Mouse (Mus musculus) neural tube, embryonic 12.5 days (tissue): Measurements from ENCODE around the gene Mmel1. TPM values are rescaled to one million over a fixed set of nuclear protein-coding genes. Genes with fewer than 3 reads are reported as not detected.

Experiments
- ATAC-seq: fragments of 200-750 bp; cut with Nextera tagmentation; 2 replicates; pipeline ENCODE4 v1.8.0; 2017; ENCODE audit warnings: low read depth, mild to moderate bottlenecking, moderate TSS enrichment, moderate library complexity; ENCODE audit not compliant: low FRiP score
- H3K27ac ChIP-seq: fragments of 300-500 bp; sonication (generic); 2 replicates; pipeline ENCODE4 v1.5.1; 2016
- H3K27me3 ChIP-seq: fragments of 300-500 bp; sonication (generic); replicated peaks from 2 replicates; pipeline ENCODE4 v1.6.1; 2016; ENCODE audit warnings: mild to moderate bottlenecking
- H3K36me3 ChIP-seq: fragments of 300-500 bp; sonication (generic); 2 replicates; pipeline ENCODE4 v1.6.1; 2016; ENCODE audit warnings: mild to moderate bottlenecking
- H3K4me1 ChIP-seq: fragments of 300-500 bp; sonication (generic); 2 replicates; pipeline ENCODE4 v1.6.1; 2016
- H3K4me2 ChIP-seq: fragments of 300-500 bp; sonication (generic); replicated peaks from 2 replicates; pipeline ENCODE4 v1.6.1; 2016; ENCODE audit warnings: mild to moderate bottlenecking
- H3K4me3 ChIP-seq: fragments of 300-500 bp; sonication (generic); 2 replicates; pipeline ENCODE4 v1.5.1; 2016
- H3K9ac ChIP-seq: fragments of 300-500 bp; sonication (generic); 2 replicates; pipeline ENCODE4 v1.6.1; 2016; ENCODE audit warnings: mild to moderate bottlenecking
- H3K9me3 ChIP-seq: fragments of 300-500 bp; sonication (generic); 2 replicates; pipeline ENCODE4 v1.6.1; 2016; ENCODE audit warnings: mild to moderate bottlenecking
- WGBS: fragments of 180-500 bp; shearing (Covaris S2); methylation state at CpG from one replicate; pipeline ENCODE4 v1.1.7; 2016; 5-methylcytosine and 5-hydroxymethylcytosine counted together
- polyA plus RNA-seq: library from polyadenylated mRNA; unstranded; fragments of >200 nt; fragmentation: Nextera tagmentation; extraction: Ambion mirVana; gene quantifications from 2 replicates; pipeline ENCODE4 v1.2.1, GENCODE M21; 2016

Gene Mmel1
- 0.23 and 0.26 TPM in 2 replicates for polyA plus RNA-seq

- H3K4me1 ChIP-seq: peaks cover 15% of the 10 kb centered on the region; the same call in 1 of the 2 replicates
- no peaks in the 10 kb centered on the region for H3K36me3 ChIP-seq
- no peak within 1 kb of the TSS for H3K27ac ChIP-seq
- H3K9ac ChIP-seq: no peak within 1 kb of the TSS
- 85% methylated on average over 7 of the region's 7 CpGs for WGBS
- no peaks in the 10 kb centered on the region for H3K9me3 ChIP-seq
- no peak within 1 kb of the TSS for H3K4me2 ChIP-seq
- H3K27me3 ChIP-seq: peaks cover 7% of the 10 kb centered on the region; the same call in 1 of the 2 replicates
- ATAC-seq: no peak
- no peak within 1 kb of the TSS for H3K4me3 ChIP-seq
These were observed at the start of gene Mmel1 for GRCm38 (mm10) chr4:154869440-154869839. Gene Mmel1, plus strand, starts transcription at chr4:154869585.

GRCm38 (mm10) chr4:154825662-154826061, 43.7 kb upstream of the Mmel1 start:
- Histone ChIP-seq H3K4me3 (no peak overlapping the region), H3K4me1 (peaks cover 4% of the 10 kb centered on the region), H3K9ac (no peak overlapping the region), H3K9me3 (no peaks in the 10 kb centered on the region), H3K36me3 (no peaks in the 10 kb centered on the region), H3K4me2 (no peak overlapping the region), H3K27ac (no peak overlapping the region), H3K27me3 (peaks cover 7% of the 10 kb centered on the region; the same call in 1 of the 2 replicates)
- WGBS: 33% methylated on average over 6 of the region's 6 CpGs
- peak; percentile 42 for ATAC-seq

- H3K4me2 ChIP-seq: no peak overlapping the region
- H3K27me3 ChIP-seq: peaks cover 7% of the 10 kb centered on the region; the same call in 1 of the 2 replicates
- H3K4me3 ChIP-seq: no peak overlapping the region
- peaks cover 4% of the 10 kb centered on the region for H3K4me1 ChIP-seq
- H3K9me3 ChIP-seq: no peaks in the 10 kb centered on the region
- no peak overlapping the region for H3K9ac ChIP-seq
- no peak overlapping the region for H3K27ac ChIP-seq
- H3K36me3 ChIP-seq: no peaks in the 10 kb centered on the region
- 64% methylated on average over 7 of the region's 7 CpGs for WGBS
- ATAC-seq: no peak
These were observed 43.2 kb upstream of the Mmel1 start for GRCm38 (mm10) chr4:154826224-154826623.

- 84% methylated on average over 7 of the region's 7 CpGs for WGBS
- H3K36me3 ChIP-seq: no peaks in the 10 kb centered on the region
- H3K27ac ChIP-seq: no peak overlapping the region
- ATAC-seq: no peak
- H3K9me3 ChIP-seq: no peaks in the 10 kb centered on the region
- H3K4me3 ChIP-seq: no peak overlapping the region
- peaks cover 4% of the 10 kb centered on the region for H3K4me1 ChIP-seq
- H3K4me2 ChIP-seq: no peak overlapping the region
- H3K27me3 ChIP-seq: peaks cover 3% of the 10 kb centered on the region; the same call in 1 of the 2 replicates
- no peak overlapping the region for H3K9ac ChIP-seq
These were observed 42.2 kb upstream of the Mmel1 start for GRCm38 (mm10) chr4:154827181-154827580.

GRCm38 (mm10) chr4:154827861-154828610, 41.3 kb upstream of the Mmel1 start:
- Histone ChIP-seq H3K4me2 (no peak overlapping the region), H3K9me3 (no peaks in the 10 kb centered on the region), H3K27ac (no peak overlapping the region), H3K9ac (no peak overlapping the region), H3K4me3 (no peak overlapping the region), H3K4me1 (peaks cover 4% of the 10 kb centered on the region), H3K36me3 (no peaks in the 10 kb centered on the region), H3K27me3 (no peaks in the 10 kb centered on the region; the same call in 1 of the 2 replicates)
- 39% methylated on average over 10 of the region's 10 CpGs for WGBS
- ATAC-seq: no peak

- H3K27me3 ChIP-seq: no peaks in the 10 kb centered on the region; the same call in 1 of the 2 replicates
- no peak for ATAC-seq
These were observed 37.3 kb upstream of the Mmel1 start for GRCm38 (mm10) chr4:154831915-154832573.

GRCm38 (mm10) chr4:154836183-154836915, 33.0 kb upstream of the Mmel1 start:
- no peak overlapping the region for H3K27ac ChIP-seq
- H3K36me3 ChIP-seq: no peaks in the 10 kb centered on the region
- no peak overlapping the region for H3K4me2 ChIP-seq
- H3K9me3 ChIP-seq: no peaks in the 10 kb centered on the region
- H3K9ac ChIP-seq: no peak overlapping the region
- H3K4me3 ChIP-seq: no peak overlapping the region
- no peaks in the 10 kb centered on the region; the same call in 1 of the 2 replicates for H3K27me3 ChIP-seq
- peak; percentile 75; the same call in 1 of the 2 replicates for ATAC-seq
- peaks cover 8% of the 10 kb centered on the region; the same call in 1 of the 2 replicates for H3K4me1 ChIP-seq
- 69% methylated on average over 7 of the region's 7 CpGs for WGBS

More at GRCm38 (mm10) chr4:154831915-154832573, 37.3 kb upstream of the Mmel1 start:
- Histone ChIP-seq H3K4me1 (peaks cover 12% of the 10 kb centered on the region), H3K4me2 (no peak overlapping the region), H3K9ac (no peak overlapping the region), H3K4me3 (no peak overlapping the region), H3K9me3 (no peaks in the 10 kb centered on the region), H3K36me3 (no peaks in the 10 kb centered on the region), H3K27ac (no peak overlapping the region)
- 48% methylated on average over 9 of the region's 9 CpGs for WGBS

- no peak for ATAC-seq
- no peak within 1 kb of the TSS for H3K9ac ChIP-seq
- WGBS: 58% methylated on average over 2 of the region's 2 CpGs
These were observed 32.2 kb upstream of the Mmel1 start, which contains the start of gene Ttc34 for GRCm38 (mm10) chr4:154837170-154837569. Gene Ttc34, plus strand, starts transcription at chr4:154837459.

GRCm38 (mm10) chr4:154838741-154839140, 30.6 kb upstream of the Mmel1 start:
- 87% methylated on average over 13 of the region's 13 CpGs for WGBS
- no peak for ATAC-seq
- no peak overlapping the region for H3K27ac ChIP-seq

More at GRCm38 (mm10) chr4:154837170-154837569, 32.2 kb upstream of the Mmel1 start, which contains the start of gene Ttc34:
- Histone ChIP-seq H3K4me1 (peaks cover 8% of the 10 kb centered on the region; the same call in 1 of the 2 replicates), H3K4me3 (no peak within 1 kb of the TSS), H3K9me3 (no peaks in the 10 kb centered on the region), H3K27me3 (no peaks in the 10 kb centered on the region; the same call in 1 of the 2 replicates), H3K4me2 (no peak within 1 kb of the TSS), H3K36me3 (no peaks in the 10 kb centered on the region), H3K27ac (no peak within 1 kb of the TSS)

GRCm38 (mm10) chr4:154839406-154839805, 30.0 kb upstream of the Mmel1 start:
- Histone ChIP-seq H3K4me3 (no peak overlapping the region), H3K9ac (no peak overlapping the region), H3K27me3 (no peaks in the 10 kb centered on the region; the same call in 1 of the 2 replicates), H3K36me3 (no peaks in the 10 kb centered on the region), H3K4me2 (no peak overlapping the region), H3K4me1 (peaks cover 8% of the 10 kb centered on the region; the same call in 1 of the 2 replicates), H3K27ac (no peak overlapping the region), H3K9me3 (no peaks in the 10 kb centered on the region)
- 43% methylated on average over 11 of the region's 11 CpGs for WGBS
- ATAC-seq: no peak

More at GRCm38 (mm10) chr4:154838741-154839140, 30.6 kb upstream of the Mmel1 start:
- Histone ChIP-seq H3K4me1 (peaks cover 8% of the 10 kb centered on the region; the same call in 1 of the 2 replicates), H3K9me3 (no peaks in the 10 kb centered on the region), H3K36me3 (no peaks in the 10 kb centered on the region), H3K4me2 (no peak overlapping the region), H3K9ac (no peak overlapping the region), H3K4me3 (no peak overlapping the region), H3K27me3 (no peaks in the 10 kb centered on the region; the same call in 1 of the 2 replicates)

GRCm38 (mm10) chr4:154852696-154853095, 16.7 kb upstream of the Mmel1 start:
- H3K4me3 ChIP-seq: no peak overlapping the region
- H3K36me3 ChIP-seq: no peaks in the 10 kb centered on the region
- H3K4me2 ChIP-seq: no peak overlapping the region
- no peak overlapping the region for H3K27ac ChIP-seq
- no peak for ATAC-seq
- H3K9me3 ChIP-seq: no peaks in the 10 kb centered on the region
- WGBS: 93% methylated on average over 1 of the region's 1 CpGs
- H3K27me3 ChIP-seq: peaks cover 25% of the 10 kb centered on the region
- H3K4me1 ChIP-seq: peaks cover 4% of the 10 kb centered on the region; the same call in 1 of the 2 replicates
- H3K9ac ChIP-seq: no peak overlapping the region
